Mouse (Mus musculus) midbrain, embryonic 11.5 days (tissue): ENCODE measurements at regions not wholly inside any gene's neighbourhood (a gene's known extent, or its start where the extent isn't known, plus 50 kb on each side); places are given as distances from the start of the nearest gene placed in this dataset.

Experiments
- ATAC-seq: fragments of 200-750 bp; cut with Nextera tagmentation; 2 replicates; pipeline ENCODE4 v1.8.0; 2017; ENCODE audit warnings: moderate TSS enrichment, moderate library complexity; ENCODE audit not compliant: low FRiP score
- DNase-seq: peaks from one replicate; pipeline ENCODE4 v3.0.0; 2015; ENCODE audit warnings: low spot score; ENCODE audit errors: missing footprints
- H3K27ac ChIP-seq: fragments of 300-500 bp; sonication (generic); 2 replicates; pipeline ENCODE4 v1.5.1; 2014; ENCODE audit warnings: low read depth, low read length
- H3K27me3 ChIP-seq: fragments of 300-500 bp; sonication (generic); 2 replicates; pipeline ENCODE4 v1.6.1; 2014; ENCODE audit warnings: mild to moderate bottlenecking, low read length, moderate library complexity, mixed read lengths; ENCODE audit not compliant: control insufficient read depth, insufficient read depth
- H3K36me3 ChIP-seq: fragments of 300-500 bp; sonication (generic); 2 replicates; pipeline ENCODE4 v1.6.1; 2014; ENCODE audit warnings: mild to moderate bottlenecking, low read length, moderate library complexity, mixed read lengths; ENCODE audit not compliant: control insufficient read depth, insufficient read depth
- H3K4me1 ChIP-seq: fragments of 300-500 bp; sonication (generic); 2 replicates; pipeline ENCODE4 v1.6.1; 2014; ENCODE audit warnings: low read length; ENCODE audit not compliant: control insufficient read depth, insufficient read depth
- H3K4me2 ChIP-seq: fragments of 300-500 bp; sonication (generic); 2 replicates; pipeline ENCODE4 v1.6.1; 2014; ENCODE audit warnings: mild to moderate bottlenecking, moderate library complexity
- H3K4me3 ChIP-seq: fragments of 300-500 bp; sonication (generic); 2 replicates; pipeline ENCODE4 v1.5.1; 2014; ENCODE audit warnings: low read depth, low read length
- H3K9ac ChIP-seq: fragments of 300-500 bp; sonication (generic); 2 replicates; pipeline ENCODE4 v1.6.1; 2014; ENCODE audit warnings: low read length
- H3K9me3 ChIP-seq: fragments of 300-500 bp; sonication (generic); 2 replicates; pipeline ENCODE4 v1.6.1; 2016; ENCODE audit warnings: low read length; ENCODE audit not compliant: control insufficient read depth
- WGBS: fragments of 180-500 bp; shearing (Covaris S2); extraction: QIAGEN DNeasy Blood & Tissue Kit; methylation state at CpG from one replicate; pipeline ENCODE4 v1.1.7; 2014; 5-methylcytosine and 5-hydroxymethylcytosine counted together

GRCm38 (mm10) chr8:79828763-79829542, 117.3 kb downstream of the Anapc10 start:
- no peak overlapping the region; the same call in 1 of the 2 replicates for H3K9ac ChIP-seq
- no peaks in the 10 kb centered on the region for H3K9me3 ChIP-seq
- ATAC-seq (peak; percentile 93), DNase-seq (peak; percentile 94)
- no peaks in the 10 kb centered on the region for H3K36me3 ChIP-seq
- no peak overlapping the region for H3K4me3 ChIP-seq
- peaks cover 14% of the 10 kb centered on the region for H3K4me1 ChIP-seq
- H3K27ac ChIP-seq, result peak overlapping the region; percentile 36; the same call in 1 of the 2 replicates
- 11% methylated on average over 8 of the region's 8 CpGs for WGBS
- peak overlapping the region; percentile 23 for H3K4me2 ChIP-seq
- H3K27me3 ChIP-seq, result peaks cover 51% of the 10 kb centered on the region

GRCm38 (mm10) chr8:79829543-79829890, 117.9 kb downstream of the Anapc10 start:
- Histone ChIP-seq H3K4me2 (peak overlapping the region; percentile 23), H3K27me3 (peaks cover 51% of the 10 kb centered on the region), H3K9me3 (no peaks in the 10 kb centered on the region), H3K27ac (peak overlapping the region; percentile 12; the same call in 1 of the 2 replicates), H3K4me3 (no peak overlapping the region), H3K36me3 (no peaks in the 10 kb centered on the region), H3K9ac (peak overlapping the region; percentile 33), H3K4me1 (peaks cover 14% of the 10 kb centered on the region)
- peak; percentile 64 for ATAC-seq
- 11% methylated on average over 11 of the region's 11 CpGs for WGBS
- no peak for DNase-seq

- ATAC-seq, result peak; percentile 38; the same call in 1 of the 2 replicates
- H3K36me3 ChIP-seq, result no peaks in the 10 kb centered on the region
- 57% methylated on average over 19 of the region's 19 CpGs for WGBS
- H3K27ac ChIP-seq, result no peak overlapping the region; the same call in 1 of the 2 replicates
- no peak overlapping the region for H3K9ac ChIP-seq
- H3K4me3 ChIP-seq, result no peak overlapping the region
- peaks cover 51% of the 10 kb centered on the region for H3K27me3 ChIP-seq
- H3K9me3 ChIP-seq, result no peaks in the 10 kb centered on the region
- peaks cover 14% of the 10 kb centered on the region for H3K4me1 ChIP-seq
- DNase-seq, result peak; percentile 90
- peak overlapping the region; percentile 23; the same call in 1 of the 2 replicates for H3K4me2 ChIP-seq
Measured at GRCm38 (mm10) chr8:79829941-79830633, 118.5 kb downstream of the Anapc10 start.

- H3K27me3 ChIP-seq, result no peaks in the 10 kb centered on the region
- no peak for ATAC-seq
- no peak overlapping the region for H3K9ac ChIP-seq
- no peaks in the 10 kb centered on the region for H3K36me3 ChIP-seq
- H3K27ac ChIP-seq, result no peak overlapping the region
- H3K4me2 ChIP-seq, result no peak overlapping the region
- H3K9me3 ChIP-seq, result no peaks in the 10 kb centered on the region
- no peak overlapping the region for H3K4me3 ChIP-seq
- no peaks in the 10 kb centered on the region for H3K4me1 ChIP-seq
- 95% methylated on average over 1 of the region's 1 CpGs for WGBS
- no peak for DNase-seq
Measured at GRCm38 (mm10) chr8:79838961-79839360, 127.3 kb downstream of the Anapc10 start.

- no peak overlapping the region for H3K4me3 ChIP-seq
- no peaks in the 10 kb centered on the region for H3K4me1 ChIP-seq
- no peak overlapping the region for H3K4me2 ChIP-seq
- H3K36me3 ChIP-seq, result no peaks in the 10 kb centered on the region
- no peak for ATAC-seq
- no peak overlapping the region for H3K9ac ChIP-seq
- no peaks in the 10 kb centered on the region for H3K9me3 ChIP-seq
- no peak overlapping the region for H3K27ac ChIP-seq
- no peaks in the 10 kb centered on the region for H3K27me3 ChIP-seq
- no peak for DNase-seq
- 75% methylated on average over 7 of the region's 7 CpGs for WGBS
Measured at GRCm38 (mm10) chr8:79849982-79850514, 138.4 kb downstream of the Anapc10 start.

GRCm38 (mm10) chr8:79850519-79850918, 138.9 kb downstream of the Anapc10 start:
- WGBS, result 86% methylated on average over 6 of the region's 6 CpGs
- H3K9me3 ChIP-seq, result no peaks in the 10 kb centered on the region
- H3K9ac ChIP-seq, result no peak overlapping the region
- ATAC-seq (no peak), DNase-seq (no peak)
- no peak overlapping the region for H3K4me2 ChIP-seq
- H3K4me1 ChIP-seq, result no peaks in the 10 kb centered on the region
- no peak overlapping the region for H3K4me3 ChIP-seq
- no peaks in the 10 kb centered on the region for H3K27me3 ChIP-seq
- no peak overlapping the region for H3K27ac ChIP-seq
- no peaks in the 10 kb centered on the region for H3K36me3 ChIP-seq

GRCm38 (mm10) chr8:79872416-79873077, 160.9 kb downstream of the Anapc10 start:
- 80% methylated on average over 7 of the region's 7 CpGs for WGBS
- Histone ChIP-seq H3K9ac (no peak overlapping the region), H3K36me3 (no peaks in the 10 kb centered on the region), H3K4me3 (no peak overlapping the region), H3K4me2 (no peak overlapping the region), H3K4me1 (no peaks in the 10 kb centered on the region), H3K27me3 (no peaks in the 10 kb centered on the region), H3K9me3 (no peaks in the 10 kb centered on the region), H3K27ac (no peak overlapping the region)
- ATAC-seq, result no peak
- DNase-seq, result no peak

GRCm38 (mm10) chr8:79907971-79908370, 149.8 kb downstream of the Hhip start:
- no peak overlapping the region for H3K4me2 ChIP-seq
- no peaks in the 10 kb centered on the region for H3K9me3 ChIP-seq
- no peaks in the 10 kb centered on the region for H3K27me3 ChIP-seq
- 75% methylated on average over 6 of the region's 6 CpGs for WGBS
- H3K27ac ChIP-seq, result no peak overlapping the region
- no peak overlapping the region for H3K4me3 ChIP-seq
- no peak for DNase-seq
- ATAC-seq, result no peak
- H3K9ac ChIP-seq, result no peak overlapping the region
- H3K4me1 ChIP-seq, result no peaks in the 10 kb centered on the region
- no peaks in the 10 kb centered on the region for H3K36me3 ChIP-seq
